8 mouse cellular contexts compared by ENCODE assay signal in genomic region chr12:105019359-105020219, GRCm38 (mm10). TPM values are rescaled to one million over a fixed set of nuclear protein-coding genes. Genes with fewer than 3 reads are reported as not detected.
DNase-seq lines count a peak whose midpoint lies in the region; ATAC-seq lines count a peak whose summit lies in the region.

No protein-coding gene starts in this region.

- H3K4me3 ChIP-seq in kidney, embryonic 14.5 days (ENCODE audit: low read length) = no peak overlapping the region
- peak overlapping the region; percentile 42 for H3K4me3 ChIP-seq in liver, embryonic 16.5 days (ENCODE audit: low read depth, low read length)

- no peak overlapping the region for H3K27ac ChIP-seq in kidney, embryonic 14.5 days (ENCODE audit: low read depth, low read length)
- peak overlapping the region; percentile 94 for H3K27ac ChIP-seq in liver, embryonic 16.5 days (ENCODE audit: low read length)

- no peak overlapping the region for H3K4me2 ChIP-seq in kidney, embryonic 14.5 days (replicated peaks; ENCODE audit: low read depth, low read length)
- peak overlapping the region; percentile 61 for H3K4me2 ChIP-seq in liver, embryonic 16.5 days (ENCODE audit: low read depth, low read length)

- H3K36me3 ChIP-seq in kidney, embryonic 14.5 days (ENCODE audit: control insufficient read depth, insufficient read depth, low read length) = no peaks in the 10 kb centered on the region
- H3K36me3 ChIP-seq in liver, embryonic 16.5 days (ENCODE audit: control insufficient read depth, insufficient read depth) = peaks cover 3% of the 10 kb centered on the region; the same call in 1 of the 2 replicates

- H3K4me1 ChIP-seq in kidney, embryonic 14.5 days (ENCODE audit: control insufficient read depth, insufficient read depth, low read length) = 0 out of 2 replicates have a peak, but pooled peaks cover 5% of the 10 kb centered on the region
- H3K4me1 ChIP-seq in liver, embryonic 16.5 days (ENCODE audit: control insufficient read depth, low read depth, low read length) = peaks cover 73% of the 10 kb centered on the region

- ATAC-seq in kidney, embryonic 14.5 days (ENCODE audit: low FRiP score, low TSS enrichment) = no peak
- ATAC-seq in liver, embryonic 16.5 days (ENCODE audit: low read depth) = peak; percentile 89

- no peaks in the 10 kb centered on the region for H3K27me3 ChIP-seq in kidney, embryonic 14.5 days (ENCODE audit: control insufficient read depth, insufficient read depth, low read length)
- H3K27me3 ChIP-seq in liver, embryonic 16.5 days (ENCODE audit: control insufficient read depth, insufficient read depth, low read depth, low read length) = no peaks in the 10 kb centered on the region

- H3K9me3 ChIP-seq in kidney, embryonic 14.5 days (ENCODE audit: control insufficient read depth, low read length) = peaks cover 5% of the 10 kb centered on the region; the same call in 1 of the 2 replicates
- H3K9me3 ChIP-seq in liver, embryonic 16.5 days (replicated peaks; ENCODE audit: control insufficient read depth, low read length) = peaks cover 9% of the 10 kb centered on the region

- 69% methylated on average over 19 of the region's 19 CpGs for WGBS in kidney, embryonic 14.5 days
- 15% methylated on average over 19 of the region's 19 CpGs for WGBS in liver, embryonic 16.5 days (ENCODE audit: insufficient replicate concordance)

- no peak overlapping the region for H3K9ac ChIP-seq in kidney, embryonic 14.5 days (ENCODE audit: low read depth, low read length)
- peak overlapping the region; percentile 32 for H3K9ac ChIP-seq in liver, embryonic 16.5 days (ENCODE audit: low read depth, low read length)

- peak; percentile 59 for DNase-seq in kidney, adult 18-20 months
- DNase-seq in R1 (ENCODE audit: low read depth, low spot score) = peak; percentile 41
- DNase-seq in heart, adult 9 months (ENCODE audit: low spot score in 2 of 2) = peak; percentile 80 to 86
- DNase-seq in spleen, postnatal 36 days (ENCODE audit: low spot score in 2 of 2) = peak; percentile 54 to 72
- no peak for DNase-seq in thymus, adult 18-20 months
- no peak for DNase-seq in gastrocnemius, postnatal 25 days

RNA-seq across cellular contexts. Expression of gene Syne3, which starts 10.0 kb away (rescaled TPM):
- polyA plus RNA-seq in kidney, embryonic 14.5 days (2014; fragmentation: Nextera tagmentation; extraction: Ambion mirVana) = 0.24 and 0.51 TPM in 2 replicates
- polyA plus RNA-seq in liver, embryonic 16.5 days (2015; fragmentation: Nextera tagmentation; extraction: Ambion mirVana) = 2.8 TPM in 2 replicates
- total RNA-seq in gastrocnemius, postnatal 25 days (2021) = 1 to 10 TPM; 3.2 to 4.6 TPM

RNA-seq across cellular contexts. Expression of gene Glrx5, which starts 12.9 kb away (rescaled TPM):
- 161 and 195 TPM in 2 replicates for polyA plus RNA-seq in kidney, embryonic 14.5 days (2014; fragmentation: Nextera tagmentation; extraction: Ambion mirVana)
- polyA plus RNA-seq in liver, embryonic 16.5 days (2015; fragmentation: Nextera tagmentation; extraction: Ambion mirVana) = 424 and 446 TPM in 2 replicates
- total RNA-seq in gastrocnemius, postnatal 25 days (2021) = 10 to 100 TPM; 63.5 to 64.9 TPM

Comparison
In these comparisons a context has a peak if more than half of its experiments do, and no peak if none do; other contexts are left out.
1. DNase-seq: peak in kidney, adult 18-20 months (single experiment), R1 (single experiment), heart, adult 9 months (2 of 2) and spleen, postnatal 36 days (2 of 2); none in thymus, adult 18-20 months (0 of 2) and gastrocnemius, postnatal 25 days (single experiment).